Mouse (Mus musculus): ENCODE measurements around the gene Pdlim7. TPM values are rescaled to one million over a fixed set of nuclear protein-coding genes. Genes with fewer than 3 reads are reported as not detected.

Pdlim7 gene
- total RNA-seq, 2 experiments from 2014 or later = 450 to 533 TPM

- no peak for DNase-seq (ENCODE audit: low spot score)
Observed at GRCm38 (mm10) chr13:55465830-55466440, 47.5 kb downstream of the Pdlim7 start.

DNA sequence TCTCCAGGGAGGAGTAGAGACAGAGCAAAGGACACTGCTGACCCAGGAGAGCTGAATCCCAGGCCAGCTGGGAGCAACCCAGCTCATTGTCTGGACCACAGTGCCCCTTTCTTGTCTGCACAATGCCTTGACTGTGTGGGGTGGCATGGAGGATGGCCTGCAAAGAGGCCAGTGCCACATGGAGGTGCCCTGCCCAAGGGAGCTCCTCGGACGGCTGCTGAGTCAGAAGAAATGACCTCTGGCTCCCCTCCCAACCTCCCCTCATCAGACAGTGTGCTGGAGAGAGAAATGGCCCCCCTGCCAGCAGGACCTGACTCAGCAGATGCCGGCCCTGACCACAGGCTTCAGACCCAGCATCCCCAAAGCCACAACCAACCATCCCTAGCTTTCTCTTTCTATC is 48.3 kb downstream of the Pdlim7 start:
- no peak for DNase-seq (ENCODE audit: low spot score)

GRCm38 (mm10) chr13:55464027-55464884 is 49.2 kb downstream of the Pdlim7 start, which contains the start of gene Prr7:
TSS of gene Prr7 (plus strand) at chr13:55464267.
- no peak for DNase-seq (ENCODE audit: low spot score)

DNA sequence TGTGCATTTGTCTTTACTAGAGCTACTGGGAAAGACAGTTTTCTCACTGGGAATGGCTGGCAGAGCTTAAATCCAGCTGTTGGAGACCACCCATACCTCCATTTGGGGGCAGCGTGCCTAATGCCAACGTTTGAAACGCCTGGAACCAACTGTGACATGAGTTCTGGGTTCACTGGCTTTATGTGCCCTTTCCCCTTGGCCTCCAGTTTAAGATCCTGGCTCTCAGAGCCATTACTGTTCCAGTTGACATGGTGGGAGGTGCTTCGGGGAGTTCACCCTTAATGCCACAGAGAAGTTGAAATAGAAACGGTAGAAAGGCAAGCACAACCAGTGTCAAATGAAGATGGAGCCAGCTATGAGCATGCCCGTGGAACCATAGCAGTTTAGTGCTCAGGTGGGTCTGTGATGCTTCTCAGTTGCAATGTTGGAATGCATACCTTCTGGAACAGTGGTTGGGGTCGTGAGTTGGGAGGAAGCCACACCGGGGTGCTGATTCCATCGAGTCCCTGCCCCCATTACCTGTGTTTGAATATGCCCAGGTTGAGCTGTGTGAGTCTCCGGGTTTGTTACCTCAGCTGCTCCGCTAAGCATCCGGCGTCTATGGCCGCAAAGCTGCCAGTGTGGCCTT is 50.0 kb downstream of the Pdlim7 start:
- no peak for DNase-seq (ENCODE audit: low spot score)

DNA sequence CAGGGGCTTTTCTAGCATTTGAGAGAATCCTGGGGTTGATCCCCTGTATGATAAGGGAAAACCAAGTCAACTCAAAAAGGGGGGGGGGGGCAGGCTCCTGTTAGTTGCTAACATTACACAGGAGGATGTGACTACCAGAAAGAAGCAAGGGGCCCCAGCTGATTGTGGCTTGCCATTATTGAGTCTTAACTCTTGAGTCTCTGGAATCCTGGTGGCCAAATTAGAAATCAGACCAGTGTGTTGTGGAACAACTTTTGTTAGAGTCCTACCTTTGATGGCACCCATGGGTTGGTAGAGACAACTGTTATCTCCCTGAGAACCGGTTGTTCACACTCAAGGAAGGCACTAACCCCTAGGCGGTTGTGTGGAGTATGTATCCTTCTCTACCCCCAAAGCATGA is 50.5 kb downstream of the Pdlim7 start:
- DNase-seq (ENCODE audit: low spot score) = no peak

DNA sequence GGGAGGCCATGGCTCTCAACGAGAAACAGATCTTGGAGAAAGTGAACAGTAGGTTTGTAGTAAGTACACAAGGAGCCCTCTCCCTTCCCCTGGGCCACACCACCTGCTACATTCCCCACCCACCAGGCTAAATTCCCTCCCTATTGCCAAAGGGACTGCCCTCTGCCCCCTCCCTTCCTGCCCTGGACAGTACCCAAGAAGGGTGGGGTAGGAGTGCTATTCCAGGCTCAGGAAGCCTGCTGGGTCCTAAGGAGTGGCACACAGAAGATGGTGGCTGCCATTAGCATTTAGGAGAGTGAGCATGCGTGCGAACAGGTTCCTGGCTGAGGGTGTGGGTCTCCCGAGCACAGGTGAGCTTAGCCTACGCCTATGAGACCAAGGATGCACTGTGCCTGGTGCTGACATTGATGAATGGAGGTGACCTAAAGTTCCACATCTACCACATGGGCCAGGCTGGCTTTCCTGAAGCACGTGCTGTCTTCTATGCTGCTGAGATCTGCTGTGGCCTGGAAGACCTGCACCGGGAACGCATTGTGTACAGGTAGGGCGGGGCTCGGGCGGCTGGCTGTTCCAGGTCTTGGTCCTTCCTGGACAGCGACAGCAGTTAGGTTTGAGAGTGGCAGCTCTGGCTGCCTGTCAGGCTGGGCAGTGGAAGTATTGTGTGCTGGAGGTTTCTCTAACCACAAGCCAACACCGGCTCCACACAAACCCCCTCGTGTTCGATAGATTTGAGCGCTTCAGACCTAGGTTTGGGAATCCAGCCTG is 61.5 kb downstream of the Pdlim7 start:
- peak; percentile 65 for DNase-seq (ENCODE audit: low spot score)

- no peak for DNase-seq (ENCODE audit: low spot score)
Observed at GRCm38 (mm10) chr13:55451296-55451695, 62.2 kb downstream of the Pdlim7 start.

DNA sequence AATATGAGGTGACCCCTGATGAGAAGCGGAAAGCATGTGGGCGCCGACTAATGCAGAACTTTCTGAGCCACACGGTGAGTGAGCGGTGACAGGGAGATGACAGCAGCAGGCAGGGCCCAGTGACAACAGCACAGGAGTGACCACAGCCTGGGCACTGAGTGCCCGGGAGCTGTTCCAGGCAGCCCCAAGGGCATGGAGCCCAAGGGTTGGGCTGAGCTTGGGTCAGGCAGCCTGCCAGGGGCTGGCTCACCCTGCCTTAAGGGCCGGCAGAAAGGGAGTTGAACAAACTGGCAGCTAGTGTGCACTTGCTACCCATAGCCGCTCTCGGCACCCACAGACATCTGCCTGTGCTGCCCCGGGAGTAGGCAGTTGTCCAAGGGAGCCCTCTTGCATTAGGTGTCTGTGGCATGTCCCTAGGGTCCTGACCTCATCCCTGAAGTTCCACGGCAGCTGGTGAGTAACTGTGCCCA is 62.9 kb downstream of the Pdlim7 start:
- peak; percentile 90 for DNase-seq (ENCODE audit: low spot score)

DNA sequence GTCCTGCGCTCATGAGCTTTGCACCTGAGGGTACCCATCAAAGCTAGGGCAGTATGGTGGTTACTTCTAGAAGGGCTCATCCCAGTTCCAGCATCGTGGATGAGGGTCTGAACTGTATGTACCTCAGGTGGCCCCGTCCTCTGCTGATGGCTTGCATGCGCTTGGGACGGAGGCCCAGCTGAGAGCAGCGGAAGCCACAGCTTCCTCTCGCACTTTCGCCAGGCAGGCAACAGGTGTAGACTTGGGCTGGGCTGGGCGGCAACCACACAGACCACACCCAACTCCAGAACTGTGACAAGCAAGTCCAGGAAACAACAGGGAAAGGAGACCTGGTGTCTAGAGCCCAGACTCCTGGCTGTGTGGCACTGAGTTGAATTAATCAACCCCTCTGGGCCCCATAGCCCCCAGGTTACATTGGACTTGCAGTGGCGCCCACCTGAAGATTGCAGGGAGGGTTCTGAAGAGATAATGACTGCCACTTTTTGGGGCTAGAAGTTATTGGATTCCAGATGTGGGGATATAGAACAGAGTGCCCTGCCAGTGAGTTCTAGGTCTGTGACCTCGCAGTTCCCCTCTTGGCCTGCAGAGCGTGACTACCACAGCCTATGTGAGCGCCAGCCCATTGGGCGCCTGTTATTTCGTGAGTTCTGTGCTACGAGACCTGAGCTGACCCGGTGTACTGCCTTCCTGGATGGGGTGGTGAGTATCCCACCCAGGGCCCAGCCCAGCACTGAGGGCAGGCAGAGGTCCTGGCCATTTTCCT is 63.6 kb downstream of the Pdlim7 start:
- no peak for DNase-seq (ENCODE audit: low spot score)

DNA sequence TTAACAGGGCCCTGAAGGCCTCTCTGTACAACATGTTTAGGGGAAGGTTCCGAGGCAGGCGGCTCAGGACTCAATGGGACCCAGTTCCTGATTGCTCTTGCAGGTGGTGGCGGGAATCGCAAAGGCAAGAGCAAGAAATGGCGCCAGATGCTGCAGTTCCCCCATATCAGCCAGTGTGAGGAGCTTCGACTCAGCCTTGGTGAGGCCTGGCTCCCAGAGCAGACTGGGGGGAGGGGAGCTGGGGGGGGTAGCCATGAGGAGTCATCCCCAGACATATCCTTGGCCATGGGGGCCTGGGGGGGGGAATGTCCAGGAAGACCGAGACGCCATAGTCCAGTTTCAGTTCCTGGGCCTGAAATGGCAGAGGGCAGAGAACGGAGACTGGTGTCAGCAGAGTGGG is 64.3 kb downstream of the Pdlim7 start:
- no peak for DNase-seq (ENCODE audit: low spot score)

DNA sequence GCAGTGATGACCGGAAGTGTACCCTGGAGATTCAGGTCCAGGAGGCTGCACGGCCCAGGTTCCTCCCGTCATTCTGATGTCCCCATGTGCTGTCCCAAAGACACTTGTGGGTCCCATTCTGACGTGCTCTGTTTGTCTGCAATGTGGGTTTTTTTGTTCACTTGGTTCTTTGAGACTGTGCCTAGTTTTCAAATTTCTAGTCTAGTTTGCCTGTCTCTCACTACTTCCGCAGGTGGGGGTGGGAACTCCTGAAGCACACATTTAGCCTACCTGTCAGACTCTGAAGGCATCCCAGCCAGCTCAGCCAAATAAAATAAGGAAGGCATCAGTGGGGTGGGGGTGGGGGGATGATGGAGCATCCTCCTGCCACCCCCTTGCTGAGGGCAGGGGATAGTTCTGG is 65.3 kb downstream of the Pdlim7 start:
- DNase-seq (ENCODE audit: low spot score) = no peak

DNA sequence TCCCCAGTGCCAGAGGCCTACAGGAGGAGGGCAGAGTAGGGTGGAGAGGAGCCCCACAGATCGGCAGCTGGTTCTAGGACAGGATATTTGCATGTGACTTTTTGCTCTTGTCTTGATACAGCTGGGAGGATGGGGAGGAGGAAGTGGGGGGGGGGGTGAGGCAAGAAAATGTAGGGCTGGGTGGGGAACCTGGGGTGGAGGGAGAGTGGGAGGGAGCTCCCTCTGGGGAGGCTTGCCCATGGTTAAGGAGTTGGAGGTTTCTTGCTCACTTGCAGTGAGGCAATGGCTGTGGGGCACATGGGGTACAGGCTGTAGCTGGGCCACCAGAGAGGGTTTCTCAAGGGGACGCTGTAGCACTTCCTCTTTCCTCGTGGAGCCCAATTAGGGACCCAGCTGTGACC is 65.9 kb downstream of the Pdlim7 start:
- no peak for DNase-seq (ENCODE audit: low spot score)

- DNase-seq (ENCODE audit: low spot score) = no peak
Observed at GRCm38 (mm10) chr13:55446483-55447105, 66.9 kb downstream of the Pdlim7 start.

Small RNA genes lying within 50 kb of the gene (microRNA-seq; reads per million reads assigned to microRNA genes)
- gene Mir6943 (1.7 reads per million), gene Mir6944 (2.0 reads per million), gene Mir6945 (20.8 reads per million, percentile 36 among the genes with 10 or more reads in this experiment)

Other genes with a start within 250 kb of the Pdlim7 start
- gene Prelid1, start 193.2 kb downstream of the Pdlim7 start, total RNA-seq (2021) = 10 to 100 TPM; 14.9 to 18.1 TPM
- 10 to 100 TPM; 31.7 to 32.3 TPM for gene Rab24, start 191.7 kb downstream of the Pdlim7 start, total RNA-seq (2021)
- not detected for gene Mxd3, start 183.9 kb downstream of the Pdlim7 start, total RNA-seq (2021)
- 10 to 100 TPM; 33.0 to 38.9 TPM for gene Lman2, start 150.9 kb downstream of the Pdlim7 start, total RNA-seq (2021)
- gene Rgs14, start 143.9 kb downstream of the Pdlim7 start, total RNA-seq (2021) = under 1 TPM; 0.24 to 0.43 TPM
- gene Slc34a1, start 115.5 kb downstream of the Pdlim7 start, total RNA-seq (2021) = under 1 TPM in 1 of 2 experiments, not detected in 1; 0.66 TPM
- gene Pfn3, start 98.4 kb downstream of the Pdlim7 start, total RNA-seq (2021) = not detected
- gene F12, start 86.9 kb downstream of the Pdlim7 start, total RNA-seq (2021) = under 1 TPM in 1 of 2 experiments, not detected in 1; 0.12 TPM
- gene Grk6, start 68.6 kb downstream of the Pdlim7 start, total RNA-seq (2021) = 10 to 100 TPM in 1 of 2 experiments, 1 to 10 TPM in 1; 8.6 to 10.4 TPM
- under 1 TPM in 1 of 2 experiments, not detected in 1; 0.21 TPM for gene Prr7, start 49.4 kb downstream of the Pdlim7 start, total RNA-seq (2021)
- gene Dbn1, start 25.6 kb downstream of the Pdlim7 start, total RNA-seq (2021) = 1 to 10 TPM; 4.0 to 6.2 TPM
- gene Dok3, start 15.6 kb upstream of the Pdlim7 start, total RNA-seq (2021) = 1 to 10 TPM in 1 of 2 experiments, under 1 TPM in 1; 0.93 to 1.0 TPM
- 10 to 100 TPM in 1 of 2 experiments, 1 to 10 TPM in 1; 9.1 to 12.0 TPM for gene Ddx41, start 23.0 kb upstream of the Pdlim7 start, total RNA-seq (2021)
- gene Fam193b, start 57.4 kb upstream of the Pdlim7 start, total RNA-seq (2021) = 10 to 100 TPM in 1 of 2 experiments, 1 to 10 TPM in 1; 9.6 to 10.1 TPM
- gene Tmed9, start 60.1 kb upstream of the Pdlim7 start, total RNA-seq (2021) = 10 to 100 TPM; 46.0 to 59.5 TPM
- gene B4galt7, start 86.2 kb upstream of the Pdlim7 start, total RNA-seq (2021) = 1 to 10 TPM; 4.7 to 6.8 TPM
- 1 to 10 TPM; 8.1 to 9.2 TPM for gene Caml, start 109.3 kb upstream of the Pdlim7 start, total RNA-seq (2021)
- 10 to 100 TPM; 23.1 to 23.7 TPM for gene Ddx46, start 121.4 kb upstream of the Pdlim7 start, total RNA-seq (2021)
- gene B230219D22Rik, start 179.4 kb upstream of the Pdlim7 start, total RNA-seq (2021) = 10 to 100 TPM; 28.7 to 32.0 TPM
- gene Txndc15, start 201.0 kb upstream of the Pdlim7 start, total RNA-seq (2021) = 10 to 100 TPM; 31.6 to 32.9 TPM
- 10 to 100 TPM; 20.7 to 21.5 TPM for gene Pcbd2, start 213.7 kb upstream of the Pdlim7 start, total RNA-seq (2021)